Mouse (Mus musculus): Measurements from ENCODE around the gene Usp9x.

Gene Usp9x

GRCm38 (mm10) chrX:13072461-13072982 is 1.2 kb downstream of the Usp9x start:
- peak; percentile 82 for DNase-seq (ENCODE audit: low read depth, low spot score)

DNA sequence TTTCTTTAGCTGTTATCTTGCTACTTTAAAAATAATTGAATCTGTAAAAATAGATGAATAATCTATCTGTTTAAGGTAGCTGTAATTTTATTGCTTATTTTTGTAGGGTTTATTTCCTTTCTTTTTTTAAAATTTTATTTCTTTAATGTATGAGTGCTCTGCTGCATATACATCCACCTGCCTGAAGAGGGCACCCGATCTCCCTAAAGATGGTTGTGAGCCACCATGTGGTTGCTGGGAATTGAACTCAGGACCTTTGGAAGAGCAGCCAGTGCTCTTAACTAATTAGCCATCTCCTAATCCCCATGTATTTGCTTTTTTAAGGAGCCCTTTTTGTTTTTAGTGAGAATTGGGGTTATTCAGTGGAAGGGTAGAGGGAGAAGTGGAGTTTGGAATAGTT is 14.3 kb downstream of the Usp9x start:
- DNase-seq (ENCODE audit: low read depth, low spot score): peak; percentile 19

DNA sequence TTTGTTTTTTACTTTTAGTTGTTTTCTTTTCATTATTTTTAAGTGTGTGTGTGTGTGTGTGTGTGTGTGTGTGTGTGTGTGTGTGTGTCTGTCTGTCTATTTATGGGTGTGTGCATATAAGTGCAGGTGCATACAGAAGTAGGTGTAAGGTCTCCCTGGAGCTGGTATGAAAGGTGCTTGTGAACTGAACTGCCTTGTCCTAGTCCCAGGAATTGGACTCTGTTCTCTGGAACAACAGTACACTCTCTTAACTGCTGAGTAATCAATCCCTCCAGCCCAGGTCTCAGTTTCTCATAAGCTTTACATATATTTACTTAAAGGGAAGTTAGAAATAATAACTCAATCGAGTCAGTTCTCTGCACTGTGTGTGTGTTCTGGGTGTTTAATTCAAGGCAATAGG is 25.7 kb downstream of the Usp9x start:
- no peak for DNase-seq (ENCODE audit: low read depth, low spot score)

- peak; percentile 97 for DNase-seq (ENCODE audit: low read depth, low spot score)
These were observed 135.2 kb downstream of the Usp9x start for GRCm38 (mm10) chrX:13206514-13206913.

GRCm38 (mm10) chrX:13207512-13208341 is 136.4 kb downstream of the Usp9x start:
- DNase-seq (ENCODE audit: low read depth, low spot score): peak; percentile 91

DNA sequence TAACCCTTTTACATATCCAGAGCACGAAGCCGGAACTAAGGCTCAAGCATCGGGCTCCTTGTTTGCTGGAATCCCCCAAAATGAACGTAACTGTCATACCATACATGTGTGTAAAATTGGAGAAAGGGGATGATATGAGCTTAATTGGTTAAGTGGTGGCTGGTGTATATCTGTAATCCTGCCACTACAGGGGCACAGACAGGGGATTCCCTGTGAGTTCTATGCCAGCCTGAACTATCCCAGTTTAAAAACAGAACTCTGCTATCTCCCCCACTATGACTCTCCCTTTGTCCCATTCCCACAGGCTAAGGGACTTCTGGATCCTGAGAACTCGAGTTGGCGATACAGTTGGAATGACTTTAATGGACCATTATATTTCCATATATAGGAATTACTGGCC is 137.1 kb downstream of the Usp9x start:
- DNase-seq (ENCODE audit: low read depth, low spot score): no peak

- peak; percentile 75 for DNase-seq (ENCODE audit: low read depth, low spot score)
These were observed 143.0 kb downstream of the Usp9x start for GRCm38 (mm10) chrX:13214275-13214674.
